Mouse (Mus musculus) mesoderm, embryonic 11.5 days (tissue): Measurements from ENCODE around the gene Nlrp10.

ENCODE experiments used
- DNase-seq: peaks from one replicate; pipeline ENCODE4 v3.0.0-alpha.2; 2012; ENCODE audit warnings: low read depth, low spot score

The Nlrp10 gene

GRCm38 (mm10) chr7:108894320-108894719, 35.7 kb downstream of the Nlrp10 start, which contains the start of gene Olfr519:
Olfr519 (minus strand) TSS chr7:108894420.
- no peak for DNase-seq

GRCm38 (mm10) chr7:108884906-108885305, 45.1 kb downstream of the Nlrp10 start, which contains the start of gene Olfr518:
Olfr518 (minus strand) TSS chr7:108885006.
- no peak for DNase-seq

GRCm38 (mm10) chr7:108872279-108872678, 57.7 kb downstream of the Nlrp10 start, which contains the start of gene Olfr517:
Olfr517 (minus strand) TSS chr7:108872379.
- DNase-seq: no peak
